ENCODE assay signal across 20 mouse cellular contexts in the genomic region with DNA sequence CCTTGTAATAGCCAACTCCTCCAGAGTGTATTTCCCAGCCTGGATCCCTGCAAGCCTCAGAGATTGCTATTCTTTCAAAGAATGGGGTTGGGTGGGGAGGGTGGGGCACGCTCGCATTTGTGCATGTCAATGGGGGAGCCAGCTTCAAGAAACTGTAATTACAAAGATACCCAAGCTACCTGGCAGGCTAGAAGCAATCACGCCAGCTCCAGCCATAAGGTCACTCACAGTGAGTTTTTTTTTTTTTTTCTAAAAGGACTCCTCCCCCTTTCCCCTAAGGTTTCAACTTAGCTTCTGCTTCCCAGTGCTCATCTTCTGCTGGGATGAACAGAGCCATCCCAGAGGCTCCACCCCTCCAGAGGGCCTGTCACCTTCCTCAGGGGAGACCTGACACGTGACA.
A peak's percentile ranks its signal among the peaks of the same experiment; 100 is the strongest.
DNase-seq lines count a peak whose midpoint lies in the region; ATAC-seq and TF ChIP-seq lines count a peak whose summit lies in the region.
"Had no signal": no experiment of that assay in that cellular context is flagged by ENCODE, and none has a peak within 500 bp of the region (broad histone marks: within the 10 kb centered on the region; RNA-seq: fewer than 3 reads in every experiment).

No protein-coding gene starts in this region.

- no peak overlapping the region for H3K9ac ChIP-seq in heart, embryonic 15.5 days
- H3K9ac ChIP-seq in heart, adult 2 months (ENCODE audit: low read depth, low read length), result no peak overlapping the region
- H3K9ac ChIP-seq in forebrain, embryonic 14.5 days (ENCODE audit: low read length), result no peak overlapping the region
- H3K9ac ChIP-seq: embryonic facial prominence, embryonic 13.5 days; forebrain, embryonic 12.5 days; forebrain, postnatal 0 days; hindbrain, embryonic 12.5 days had no signal

- no peak for TF ChIP-seq POLR2A in heart, adult 2 months (IDR thresholded peaks at IDR 0.05; ENCODE audit: insufficient read depth, low read depth, low read length)

- no peaks in the 10 kb centered on the region for H3K9me3 ChIP-seq in heart, embryonic 15.5 days (replicated peaks)
- H3K9me3 ChIP-seq in E14TG2a.4 (ENCODE audit: low read length), result no peaks in the 10 kb centered on the region
- no peaks in the 10 kb centered on the region for H3K9me3 ChIP-seq in forebrain, embryonic 14.5 days (replicated peaks; ENCODE audit: control insufficient read depth, low read length)
- H3K9me3 ChIP-seq: embryonic facial prominence, embryonic 13.5 days; forebrain, embryonic 12.5 days; hindbrain, embryonic 12.5 days had no signal

- no peaks in the 10 kb centered on the region for H3K79me2 ChIP-seq in heart, adult 2 months (replicated peaks; ENCODE audit: control insufficient read depth, insufficient read depth, low read length)

- no peak overlapping the region for H3K4me3 ChIP-seq in heart, embryonic 15.5 days
- H3K4me3 ChIP-seq in heart, adult 2 months, result no peak overlapping the region
- 0 out of 2 replicates have a peak overlapping the region, but pooled peaks have one; percentile 7 for H3K4me3 ChIP-seq in E14TG2a.4 (replicated peaks; ENCODE audit: low read length)
- H3K4me3 ChIP-seq in forebrain, embryonic 14.5 days (ENCODE audit: low read depth, low read length), result no peak overlapping the region
- H3K4me3 ChIP-seq: embryonic facial prominence, embryonic 13.5 days; forebrain, embryonic 12.5 days; hindbrain, embryonic 12.5 days had no signal

- H3K4me1 ChIP-seq in heart, embryonic 15.5 days (replicated peaks), result peaks cover 8% of the 10 kb centered on the region
- H3K4me1 ChIP-seq in heart, adult 2 months (ENCODE audit: control insufficient read depth, insufficient read depth, low read length), result no peaks in the 10 kb centered on the region
- H3K4me1 ChIP-seq in E14TG2a.4 (replicated peaks; ENCODE audit: low read depth, low read length), result peaks cover 71% of the 10 kb centered on the region
- no peaks in the 10 kb centered on the region for H3K4me1 ChIP-seq in forebrain, embryonic 14.5 days (ENCODE audit: control insufficient read depth, insufficient read depth, low read length)
- H3K4me1 ChIP-seq: embryonic facial prominence, embryonic 13.5 days; forebrain, embryonic 12.5 days had no signal

- DNase-seq in heart, adult 2 months, result no peak
- DNase-seq in ES-CJ7 (ENCODE audit: low read depth, low spot score), result peak; percentile 86
- DNase-seq in ZHBTc4 (ENCODE audit: low read depth, low spot score), result peak; percentile 93
- no peak for DNase-seq in forebrain, embryonic 14.5 days (ENCODE audit: low spot score)
- DNase-seq: adrenal gland, postnatal 14 days; cerebellum, adult 11-12 months; cerebellum, adult 9-10 months; cerebellum, postnatal 25 days; forebrain, postnatal 0 days; gastrocnemius, postnatal 25 days; kidney, adult 8-10 months had no signal

- H3K27me3 ChIP-seq in heart, embryonic 15.5 days, result peaks cover 13% of the 10 kb centered on the region
- no peaks in the 10 kb centered on the region for H3K27me3 ChIP-seq in heart, adult 2 months (ENCODE audit: control insufficient read depth, insufficient read depth, low read length)
- peaks cover 13% of the 10 kb centered on the region for H3K27me3 ChIP-seq in E14TG2a.4 (ENCODE audit: insufficient read depth, low read length)
- no peaks in the 10 kb centered on the region for H3K27me3 ChIP-seq in forebrain, embryonic 14.5 days (replicated peaks; ENCODE audit: control insufficient read depth, insufficient read depth, low read length)
- H3K27me3 ChIP-seq: hindbrain, embryonic 12.5 days; Patski had no signal

- no peak for ATAC-seq in heart, embryonic 15.5 days (replicated peaks; ENCODE audit: insufficient number of reproducible peaks, insufficient read depth, low FRiP score, low read depth)
- no peak for ATAC-seq in forebrain, embryonic 14.5 days
- ATAC-seq: hindbrain, embryonic 16.5 days; inflammation-experienced regulatory T-cells, adult 6 months; intestine, postnatal 0 days; Patski had no signal

- TF ChIP-seq EP300 in heart, adult 2 months (IDR thresholded peaks at IDR 0.05; ENCODE audit: insufficient read depth, low read depth, low read length), result no peak

- TF ChIP-seq CTCF in heart, adult 2 months (IDR thresholded peaks at IDR 0.05), result no peak
- no peak for TF ChIP-seq CTCF in E14TG2a.4 (conservative IDR thresholded peaks at IDR 0.05; ENCODE audit: low read length)

- intact Hi-C loops in heart, adult 2 months (cut with DNase I), result no loop called here

- H3K27ac ChIP-seq in heart, embryonic 15.5 days, result no peak overlapping the region
- H3K27ac ChIP-seq in heart, adult 2 months, result no peak overlapping the region
- no peak overlapping the region for H3K27ac ChIP-seq in forebrain, embryonic 14.5 days (ENCODE audit: low read depth, low read length)
- H3K27ac ChIP-seq: embryonic facial prominence, embryonic 13.5 days; forebrain, embryonic 12.5 days; hindbrain, embryonic 12.5 days had no signal

- no peaks in the 10 kb centered on the region for H3K36me3 ChIP-seq in heart, embryonic 15.5 days
- no peaks in the 10 kb centered on the region for H3K36me3 ChIP-seq in heart, adult 2 months (ENCODE audit: control insufficient read depth, insufficient read depth, low read length)
- H3K36me3 ChIP-seq in E14TG2a.4 (ENCODE audit: insufficient read depth, low read length), result no peaks in the 10 kb centered on the region
- H3K36me3 ChIP-seq in forebrain, embryonic 14.5 days (ENCODE audit: control insufficient read depth, insufficient read depth, low read length), result no peaks in the 10 kb centered on the region
- H3K36me3 ChIP-seq: embryonic facial prominence, embryonic 13.5 days; forebrain, embryonic 12.5 days; hindbrain, embryonic 12.5 days had no signal

- WGBS in heart, embryonic 15.5 days, result 57% methylated on average over 4 of the region's 4 CpGs
- WGBS in heart, adult 2 months, result 59% methylated on average over 4 of the region's 4 CpGs
- WGBS in forebrain, embryonic 14.5 days, result 72% methylated on average over 4 of the region's 4 CpGs

- 0 out of 2 replicates have a peak overlapping the region, but pooled peaks have one; percentile 39 for H3K4me2 ChIP-seq in heart, embryonic 15.5 days
- H3K4me2 ChIP-seq in forebrain, embryonic 14.5 days (ENCODE audit: low read length), result no peak overlapping the region
- H3K4me2 ChIP-seq: embryonic facial prominence, embryonic 13.5 days; forebrain, embryonic 12.5 days; hindbrain, embryonic 12.5 days had no signal

Comparison
In these comparisons a context has a peak if more than half of its experiments do, and no peak if none do; other contexts are left out.
1. DNase-seq: peak in ES-CJ7 (single experiment) and ZHBTc4 (single experiment); none in heart, adult 2 months (0 of 2) and forebrain, embryonic 14.5 days (single experiment).